Mouse (Mus musculus) stomach, embryonic 15.5 days (tissue): ENCODE measurements around the gene Hnrnpr. TPM values are rescaled to one million over a fixed set of nuclear protein-coding genes. Genes with fewer than 3 reads are reported as not detected.

ENCODE experiments used
- ATAC-seq: fragments of 200-750 bp; cut with Nextera tagmentation; 2 replicates; pipeline ENCODE4 v1.8.0; 2017; ENCODE audit warnings: low read depth, moderate number of reproducible peaks, moderate TSS enrichment; ENCODE audit not compliant: insufficient read depth, low FRiP score
- H3K27ac ChIP-seq: fragments of 300-500 bp; sonication (generic); 2 replicates; pipeline ENCODE4 v1.5.1; 2015; ENCODE audit warnings: mild to moderate bottlenecking, inconsistent platforms
- H3K27me3 ChIP-seq: fragments of 300-500 bp; sonication (generic); replicated peaks from 2 replicates; pipeline ENCODE4 v1.6.1; 2015; ENCODE audit warnings: inconsistent platforms
- H3K36me3 ChIP-seq: fragments of 300-500 bp; sonication (generic); 2 replicates; pipeline ENCODE4 v1.6.1; 2015; ENCODE audit warnings: inconsistent platforms
- H3K4me1 ChIP-seq: fragments of 300-500 bp; sonication (generic); 2 replicates; pipeline ENCODE4 v1.6.1; 2015; ENCODE audit warnings: inconsistent platforms
- H3K4me2 ChIP-seq: fragments of 300-500 bp; sonication (generic); 2 replicates; pipeline ENCODE4 v1.6.1; 2015; ENCODE audit warnings: mild to moderate bottlenecking, inconsistent platforms
- H3K4me3 ChIP-seq: fragments of 300-500 bp; sonication (generic); replicated peaks from 2 replicates; pipeline ENCODE4 v1.5.1; 2015; ENCODE audit warnings: inconsistent platforms
- H3K9ac ChIP-seq: fragments of 300-500 bp; sonication (generic); 2 replicates; pipeline ENCODE4 v1.6.1; 2015; ENCODE audit warnings: inconsistent platforms
- H3K9me3 ChIP-seq: fragments of 300-500 bp; sonication (generic); 2 replicates; pipeline ENCODE4 v1.6.1; 2016; ENCODE audit warnings: inconsistent platforms
- WGBS: fragments of 180-500 bp; shearing (Covaris S2); methylation state at CpG from one replicate; pipeline ENCODE4 v1.1.7; 2015; 5-methylcytosine and 5-hydroxymethylcytosine counted together
- polyA plus RNA-seq: library from polyadenylated mRNA; unstranded; fragments of >200 nt; fragmentation: Nextera tagmentation; extraction: Ambion mirVana; gene quantifications from 2 replicates; pipeline ENCODE4 v1.2.1, GENCODE M21; 2015

Hnrnpr gene
- polyA plus RNA-seq, 1 experiment from 2014 or later: 143 TPM

DNA sequence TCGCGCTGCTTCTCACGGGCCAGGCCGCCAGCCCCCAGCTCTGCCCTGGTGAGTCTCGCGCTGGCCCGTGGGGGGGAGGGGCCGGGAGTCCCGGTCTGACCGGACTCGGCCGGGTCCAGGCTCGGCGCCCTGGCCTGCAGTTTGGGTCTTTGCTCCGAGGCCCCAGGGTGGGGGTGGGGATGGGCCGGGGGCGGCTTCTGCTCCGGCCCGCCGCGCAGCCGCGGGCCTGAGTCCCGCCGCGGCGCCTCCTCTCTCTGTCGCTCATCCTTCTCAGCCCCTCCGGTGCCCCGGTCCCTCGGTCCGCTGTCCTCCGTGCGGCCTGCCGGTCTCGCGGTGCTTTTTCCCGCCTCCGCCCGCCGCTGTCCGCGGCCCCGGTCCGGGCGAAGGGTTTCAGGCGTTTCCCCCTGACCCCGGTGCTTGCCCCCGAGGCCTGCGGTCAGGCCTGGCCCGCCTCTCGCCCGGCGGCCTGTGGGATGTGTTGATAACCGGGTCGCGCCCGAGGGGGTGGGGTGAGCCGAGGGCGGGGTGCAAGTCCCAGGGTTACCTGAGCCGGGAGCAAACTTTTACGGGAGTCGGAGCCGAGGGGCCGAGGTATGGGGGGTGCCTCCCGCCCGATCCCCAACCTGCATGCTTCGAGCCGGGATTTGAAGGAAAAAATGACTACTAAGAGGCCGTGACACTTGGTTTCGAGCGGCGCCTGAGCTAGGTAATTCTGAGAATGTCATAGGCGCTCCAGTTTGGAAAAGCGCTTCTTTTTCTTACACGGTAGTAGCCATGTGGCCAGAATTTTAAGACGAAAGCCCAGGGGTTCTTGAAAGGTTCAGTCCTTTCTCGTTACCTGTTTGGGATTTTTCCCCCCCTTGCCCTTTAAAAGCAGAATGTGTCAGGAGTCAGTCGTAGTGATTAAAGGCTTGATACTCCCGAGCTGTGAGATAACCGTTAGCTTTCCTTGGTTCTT lies 579 bp downstream of the Hnrnpr start:
- Histone ChIP-seq H3K4me2 (peak overlapping the region; percentile 79), H3K4me1 (peaks cover 19% of the 10 kb centered on the region), H3K9me3 (no peaks in the 10 kb centered on the region), H3K9ac (peak overlapping the region; percentile 99), H3K4me3 (peak overlapping the region; percentile 100), H3K27me3 (no peaks in the 10 kb centered on the region), H3K27ac (peak overlapping the region; percentile 96), H3K36me3 (no peaks in the 10 kb centered on the region)
- under 1% methylated on average over 75 of the region's 81 CpGs for WGBS
- peak; percentile 55 for ATAC-seq

GRCm38 (mm10) chr4:136312616-136313015 lies 1.9 kb downstream of the Hnrnpr start:
- H3K36me3 ChIP-seq: no peaks in the 10 kb centered on the region
- peak overlapping the region; percentile 79 for H3K4me2 ChIP-seq
- peaks cover 19% of the 10 kb centered on the region for H3K4me1 ChIP-seq
- H3K4me3 ChIP-seq: peak overlapping the region; percentile 100
- no peaks in the 10 kb centered on the region for H3K27me3 ChIP-seq
- ATAC-seq: no peak
- no peak overlapping the region for H3K27ac ChIP-seq
- 7% methylated on average over 4 of the region's 4 CpGs for WGBS
- H3K9ac ChIP-seq: no peak overlapping the region
- no peaks in the 10 kb centered on the region for H3K9me3 ChIP-seq

DNA sequence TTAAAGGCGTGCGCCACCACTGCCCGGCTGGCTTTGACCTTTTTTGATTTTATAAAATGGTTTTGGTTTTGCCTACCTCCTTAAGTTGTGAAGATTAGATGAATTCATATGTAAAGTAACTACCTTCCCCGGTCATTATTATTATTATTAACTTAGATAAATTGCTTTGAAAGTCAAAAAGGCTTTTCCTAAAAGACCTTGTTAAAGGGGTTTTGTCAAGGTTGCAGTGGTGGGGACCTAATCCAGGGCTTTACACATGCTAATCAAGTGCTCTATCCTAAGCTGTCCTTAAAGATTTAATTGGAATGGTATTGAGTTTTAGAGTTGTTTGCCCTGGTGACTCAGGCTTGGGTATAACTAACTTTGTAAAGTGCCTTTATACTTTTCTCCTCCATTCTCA lies 6.9 kb downstream of the Hnrnpr start:
- no peak for ATAC-seq
- Histone ChIP-seq H3K4me3 (no peak overlapping the region), H3K36me3 (peaks cover 14% of the 10 kb centered on the region; the same call in 1 of the 2 replicates), H3K27me3 (no peaks in the 10 kb centered on the region), H3K4me2 (no peak overlapping the region), H3K27ac (no peak overlapping the region), H3K4me1 (peaks cover 9% of the 10 kb centered on the region), H3K9ac (no peak overlapping the region), H3K9me3 (no peaks in the 10 kb centered on the region)
- WGBS: 93% methylated on average over 4 of the region's 4 CpGs

DNA sequence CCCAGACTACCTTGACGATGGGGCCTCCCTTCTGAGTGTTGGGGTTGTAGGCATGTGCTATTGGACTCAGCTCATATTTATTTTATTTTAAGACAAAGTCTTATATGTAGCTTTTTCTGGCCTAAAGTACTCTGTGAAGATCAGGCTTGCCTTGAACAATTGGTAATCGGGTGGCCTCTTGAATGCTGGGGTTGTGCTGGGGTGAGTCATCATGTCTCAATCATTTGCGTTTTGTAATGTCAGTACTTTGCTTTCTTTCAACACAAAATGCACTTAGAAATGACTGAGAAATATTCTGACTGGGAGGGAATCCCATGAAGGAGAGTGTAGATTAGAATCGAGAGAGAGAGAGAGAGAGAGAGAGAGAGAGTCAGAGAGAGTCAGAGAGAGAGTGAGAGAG lies 9.3 kb downstream of the Hnrnpr start:
- Histone ChIP-seq H3K9me3 (no peaks in the 10 kb centered on the region), H3K4me3 (no peak overlapping the region), H3K4me2 (no peak overlapping the region), H3K27me3 (no peaks in the 10 kb centered on the region), H3K36me3 (peaks cover 26% of the 10 kb centered on the region; the same call in 1 of the 2 replicates), H3K4me1 (0 out of 2 replicates have a peak, but pooled peaks cover 2% of the 10 kb centered on the region), H3K9ac (no peak overlapping the region), H3K27ac (no peak overlapping the region)
- ATAC-seq: no peak
- WGBS: 66% methylated on average over 4 of the region's 4 CpGs

GRCm38 (mm10) chr4:136324226-136324625 lies 13.5 kb downstream of the Hnrnpr start:
- Histone ChIP-seq H3K36me3 (peaks cover 31% of the 10 kb centered on the region), H3K9me3 (no peaks in the 10 kb centered on the region), H3K4me1 (no peaks in the 10 kb centered on the region), H3K4me3 (no peak overlapping the region), H3K9ac (no peak overlapping the region), H3K4me2 (no peak overlapping the region), H3K27me3 (no peaks in the 10 kb centered on the region), H3K27ac (no peak overlapping the region)
- 42% methylated on average over 2 of the region's 2 CpGs for WGBS
- no peak for ATAC-seq

DNA sequence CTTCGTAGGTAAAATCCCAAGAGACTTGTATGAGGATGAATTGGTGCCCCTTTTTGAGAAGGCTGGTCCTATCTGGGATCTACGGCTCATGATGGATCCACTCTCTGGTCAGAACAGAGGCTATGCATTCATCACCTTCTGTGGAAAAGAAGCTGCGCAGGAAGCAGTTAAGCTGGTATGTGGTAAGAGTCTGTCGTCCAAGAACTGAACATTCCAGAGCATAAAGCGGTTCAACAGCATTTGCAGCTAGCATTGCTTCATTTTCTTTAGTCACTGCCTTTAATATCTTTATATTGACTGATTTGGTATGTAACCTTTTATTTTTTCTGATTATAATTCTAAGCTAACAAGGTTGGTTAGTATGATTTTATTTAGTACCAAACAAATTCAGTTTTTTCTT lies 16.5 kb downstream of the Hnrnpr start:
- Histone ChIP-seq H3K4me3 (no peak overlapping the region), H3K9me3 (no peaks in the 10 kb centered on the region), H3K36me3 (peaks cover 30% of the 10 kb centered on the region), H3K4me1 (no peaks in the 10 kb centered on the region), H3K9ac (no peak overlapping the region), H3K27me3 (no peaks in the 10 kb centered on the region), H3K27ac (no peak overlapping the region), H3K4me2 (no peak overlapping the region)
- no peak for ATAC-seq
- WGBS: 87% methylated on average over 5 of the region's 5 CpGs

GRCm38 (mm10) chr4:136328115-136328514 lies 17.4 kb downstream of the Hnrnpr start:
- peaks cover 36% of the 10 kb centered on the region for H3K36me3 ChIP-seq
- ATAC-seq: no peak

GRCm38 (mm10) chr4:136331709-136332108 lies 21.0 kb downstream of the Hnrnpr start:
- ATAC-seq: no peak
- Histone ChIP-seq H3K4me1 (no peaks in the 10 kb centered on the region), H3K9me3 (no peaks in the 10 kb centered on the region), H3K36me3 (peaks cover 27% of the 10 kb centered on the region), H3K9ac (no peak overlapping the region), H3K4me3 (no peak overlapping the region), H3K27ac (no peak overlapping the region), H3K4me2 (no peak overlapping the region), H3K27me3 (no peaks in the 10 kb centered on the region)
- WGBS: 93% methylated on average over 3 of the region's 3 CpGs

More at GRCm38 (mm10) chr4:136328115-136328514, 17.4 kb downstream of the Hnrnpr start:
- H3K4me2 ChIP-seq: no peak overlapping the region
- no peak overlapping the region for H3K27ac ChIP-seq
- H3K9me3 ChIP-seq: no peaks in the 10 kb centered on the region
- H3K9ac ChIP-seq: no peak overlapping the region
- no peaks in the 10 kb centered on the region for H3K4me1 ChIP-seq
- no peaks in the 10 kb centered on the region for H3K27me3 ChIP-seq
- H3K4me3 ChIP-seq: no peak overlapping the region

GRCm38 (mm10) chr4:136333191-136333590 lies 22.4 kb downstream of the Hnrnpr start:
- Histone ChIP-seq H3K4me3 (no peak overlapping the region), H3K4me1 (no peaks in the 10 kb centered on the region), H3K4me2 (no peak overlapping the region), H3K9me3 (no peaks in the 10 kb centered on the region), H3K36me3 (peaks cover 24% of the 10 kb centered on the region), H3K27ac (no peak overlapping the region), H3K27me3 (no peaks in the 10 kb centered on the region), H3K9ac (no peak overlapping the region)
- ATAC-seq: no peak
- WGBS: 78% methylated on average over 3 of the region's 3 CpGs

GRCm38 (mm10) chr4:136335065-136335464 lies 24.3 kb downstream of the Hnrnpr start:
- Histone ChIP-seq H3K9me3 (no peaks in the 10 kb centered on the region), H3K9ac (no peak overlapping the region), H3K27me3 (no peaks in the 10 kb centered on the region), H3K4me3 (no peak overlapping the region), H3K36me3 (peaks cover 16% of the 10 kb centered on the region; the same call in 1 of the 2 replicates), H3K4me2 (no peak overlapping the region), H3K4me1 (no peaks in the 10 kb centered on the region), H3K27ac (no peak overlapping the region)
- 55% methylated on average over 2 of the region's 2 CpGs for WGBS
- ATAC-seq: no peak

- H3K4me3 ChIP-seq: no peak overlapping the region
- H3K9ac ChIP-seq: no peak overlapping the region
- H3K27ac ChIP-seq: no peak overlapping the region
- ATAC-seq: no peak
- no peaks in the 10 kb centered on the region for H3K4me1 ChIP-seq
- 65% methylated on average over 4 of the region's 4 CpGs for WGBS
- no peaks in the 10 kb centered on the region for H3K27me3 ChIP-seq
- no peaks in the 10 kb centered on the region for H3K9me3 ChIP-seq
- H3K4me2 ChIP-seq: no peak overlapping the region
- peaks cover 10% of the 10 kb centered on the region; the same call in 1 of the 2 replicates for H3K36me3 ChIP-seq
Measured at GRCm38 (mm10) chr4:136337129-136337528, 26.4 kb downstream of the Hnrnpr start.

DNA sequence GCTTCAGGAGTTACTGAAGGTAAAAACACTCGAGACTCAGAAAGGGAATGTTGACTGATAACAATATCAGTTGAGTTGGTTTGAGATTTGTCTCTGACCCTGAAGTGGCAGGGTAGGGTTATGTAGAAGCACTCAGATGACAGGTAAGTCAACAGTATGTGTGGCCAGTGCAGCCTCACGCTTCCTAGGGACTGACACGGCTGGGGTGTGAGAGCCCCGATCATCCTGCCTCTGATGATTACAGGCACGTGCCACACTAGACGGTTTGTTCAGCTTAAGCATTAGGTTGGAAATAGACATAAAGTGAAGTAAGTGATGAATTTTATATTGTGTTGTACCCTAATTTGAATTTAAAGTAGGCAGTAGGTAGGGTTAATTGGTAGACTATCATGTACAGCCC lies 38.9 kb downstream of the Hnrnpr start:
- Histone ChIP-seq H3K4me1 (no peaks in the 10 kb centered on the region), H3K9me3 (no peaks in the 10 kb centered on the region), H3K27ac (no peak overlapping the region), H3K9ac (no peak overlapping the region), H3K4me3 (no peak overlapping the region), H3K36me3 (peaks cover 37% of the 10 kb centered on the region), H3K27me3 (no peaks in the 10 kb centered on the region), H3K4me2 (no peak overlapping the region)
- no peak for ATAC-seq
- 78% methylated on average over 6 of the region's 6 CpGs for WGBS
